ENCODE assay signal across 8 mouse cellular contexts in genomic region chr9:51335294-51336010, GRCm38 (mm10). TPM values are rescaled to one million over a fixed set of nuclear protein-coding genes. Genes with fewer than 3 reads are reported as not detected.
DNase-seq lines count a peak whose midpoint lies in the region; ATAC-seq and TF ChIP-seq lines count a peak whose summit lies in the region.

No protein-coding gene starts in this region.

- H3K27ac ChIP-seq in hindbrain, embryonic 12.5 days = no peak overlapping the region

- 31% methylated on average over 8 of the region's 8 CpGs for whole genome bisulfite sequencing in hindbrain, embryonic 12.5 days

- H3K36me3 ChIP-seq in hindbrain, embryonic 12.5 days = no peaks in the 10 kb centered on the region

- H3K4me3 ChIP-seq in hindbrain, embryonic 12.5 days = no peak overlapping the region

- peak overlapping the region; percentile 32 for H3K4me2 ChIP-seq in hindbrain, embryonic 12.5 days (replicated peaks)

- peak; percentile 38 for DNase-seq in Patski (ENCODE audit: low read depth, low spot score)
- peak; percentile 94 to 95 for DNase-seq in cerebellum, postnatal 10 days
- peak; percentile 87 to 91 for DNase-seq in frontal cortex, postnatal 25 days (ENCODE audit: low spot score in 2 of 2)
- peak; percentile 80 for DNase-seq in layer of hippocampus, adult 9-11 months
- peak; percentile 90 for DNase-seq in lung, postnatal 14 days
- peak; percentile 91 to 93 for DNase-seq in right cerebral cortex, postnatal 10 days (ENCODE audit: low spot score in 2 of 2)
- peak; percentile 35 for DNase-seq in urinary bladder, postnatal 10 days (ENCODE audit: low spot score)

- H3K9me3 ChIP-seq in hindbrain, embryonic 12.5 days (replicated peaks) = no peaks in the 10 kb centered on the region

- in situ Hi-C loops in Patski (cut with MboI; ENCODE audit: low pct_unique_long_range_greater_than_20kb) = loop anchor here (10.0 kb wide), 1 partner anchor 429 kb away; the partner anchor contains the start of gene Arhgap20

- peaks cover 4% of the 10 kb centered on the region for H3K27me3 ChIP-seq in Patski
- H3K27me3 ChIP-seq in hindbrain, embryonic 12.5 days = no peaks in the 10 kb centered on the region

- CTCF ChIA-PET in Patski (lab: Charles Lee) = interaction anchor here (0.6 to 2.4 kb wide), 9 partner anchors 15 to 574 kb away, joined by 3 to 22 read pairs (median 3); no protein-coding TSS in a partner anchor

- peaks cover 4% of the 10 kb centered on the region; the same call in 1 of the 2 replicates for H3K4me1 ChIP-seq in hindbrain, embryonic 12.5 days

- H3K9ac ChIP-seq in hindbrain, embryonic 12.5 days = no peak overlapping the region

- peak; percentile 98 for TF ChIP-seq CTCF in Patski (IDR thresholded peaks at IDR 0.05)

- no peak for ATAC-seq in Patski
- ATAC-seq in hindbrain, embryonic 12.5 days (ENCODE audit: low FRiP score) = peak; percentile 81; the same call in 1 of the 2 replicates

- POLR2A ChIA-PET in Patski (lab: Charles Lee) = no interaction called here

RNA-seq across cellular contexts. Expression of gene 1810046K07Rik, which starts 6.7 kb away (rescaled TPM):
- polyA plus RNA-seq in Patski (2021) = not detected
- not detected in 2 replicates for polyA plus RNA-seq in hindbrain, embryonic 12.5 days (2016; fragmentation: Nextera tagmentation; extraction: Ambion mirVana)

RNA-seq across cellular contexts. Expression of gene Colca2, which starts 57.1 kb away (rescaled TPM):
- polyA plus RNA-seq in Patski (2021) = 3.5 TPM
- 2.1 and 2.4 TPM in 2 replicates for polyA plus RNA-seq in hindbrain, embryonic 12.5 days (2016; fragmentation: Nextera tagmentation; extraction: Ambion mirVana)

Comparison
In these comparisons a context has a peak if more than half of its experiments do, and no peak if none do; other contexts are left out.
1. DNase-seq: peak in every context shown above with its lines; median percentile 94 in cerebellum, postnatal 10 days; 92 in right cerebral cortex, postnatal 10 days; 90 in lung, postnatal 14 days; 89 in frontal cortex, postnatal 25 days; 80 in layer of hippocampus, adult 9-11 months; 38 in Patski; 35 in urinary bladder, postnatal 10 days.